Mouse (Mus musculus): ENCODE measurements around the gene Olfr545. TPM values are rescaled to one million over a fixed set of nuclear protein-coding genes. Genes with fewer than 3 reads are reported as not detected.

The Olfr545 gene
- polyA plus RNA-seq, 1 experiment from 2014 or later: 0.05 TPM

DNA sequence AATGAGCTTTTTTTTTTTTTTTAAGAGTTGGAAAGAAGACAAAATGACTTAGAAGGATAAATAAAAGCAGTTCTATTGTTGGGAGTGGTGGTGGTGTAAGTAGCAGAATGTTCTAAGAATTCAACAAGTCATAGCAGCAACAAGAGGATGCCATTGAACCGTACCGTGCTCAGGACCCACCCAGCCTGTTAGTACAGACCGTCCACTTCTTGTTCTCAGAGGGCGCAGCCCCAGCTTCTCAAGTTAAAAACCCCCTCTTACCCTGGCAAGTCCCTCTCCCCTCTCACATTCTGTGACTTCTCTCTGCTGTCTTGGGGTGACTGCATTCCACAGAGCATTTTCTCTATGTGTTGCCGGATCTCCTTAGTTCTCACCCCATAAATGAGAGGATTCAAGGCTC lies 22.8 kb downstream of the Olfr545 start:
- Histone ChIP-seq H3K9ac (ENCODE audit: low read length) (no peak overlapping the region), H3K4me3 (ENCODE audit: low read depth, low read length) (no peak overlapping the region), H3K4me1 (replicated peaks; ENCODE audit: control insufficient read depth, insufficient read depth, low read length) (no peaks in the 10 kb centered on the region), H3K27me3 (replicated peaks; ENCODE audit: control insufficient read depth, insufficient read depth, low read length) (no peaks in the 10 kb centered on the region), H3K4me2 (ENCODE audit: low read length) (no peak overlapping the region), H3K27ac (ENCODE audit: low read depth) (no peak overlapping the region), H3K36me3 (ENCODE audit: control insufficient read depth, insufficient read depth, low read length) (no peaks in the 10 kb centered on the region), H3K9me3 (ENCODE audit: control insufficient read depth, low read length) (no peaks in the 10 kb centered on the region)
- no peak for DNase-seq (ENCODE audit: low spot score)
- 96% methylated on average over 5 of the region's 5 CpGs for WGBS
- no peak for ATAC-seq (replicated peaks; ENCODE audit: low FRiP score, low TSS enrichment, low read depth)

DNA sequence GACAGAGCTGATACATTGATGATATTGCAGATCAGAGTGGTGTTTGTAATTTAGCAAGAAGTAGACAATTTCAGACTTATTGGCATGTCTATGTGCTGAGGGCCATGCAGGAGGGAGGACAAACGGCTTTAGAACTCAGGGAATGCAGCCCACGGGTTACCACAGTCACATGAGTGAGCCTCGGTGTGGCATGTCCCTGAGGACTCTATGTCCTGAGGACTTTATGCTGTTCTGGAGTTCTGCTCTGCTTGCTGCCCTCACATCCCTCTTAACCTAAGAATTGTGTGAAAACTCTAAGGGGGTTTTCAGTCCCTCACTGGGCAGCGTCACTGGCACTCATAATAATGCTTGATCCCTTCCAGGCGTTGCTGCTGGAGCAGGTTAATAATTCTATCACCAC lies 26.7 kb downstream of the Olfr545 start:
- ATAC-seq (replicated peaks; ENCODE audit: low FRiP score, low TSS enrichment, low read depth): no peak
- Histone ChIP-seq H3K4me3 (ENCODE audit: low read depth, low read length) (no peak overlapping the region), H3K27me3 (replicated peaks; ENCODE audit: control insufficient read depth, insufficient read depth, low read length) (no peaks in the 10 kb centered on the region), H3K27ac (ENCODE audit: low read depth) (no peak overlapping the region), H3K4me1 (replicated peaks; ENCODE audit: control insufficient read depth, insufficient read depth, low read length) (no peaks in the 10 kb centered on the region), H3K4me2 (ENCODE audit: low read length) (no peak overlapping the region), H3K9ac (ENCODE audit: low read length) (no peak overlapping the region), H3K9me3 (ENCODE audit: control insufficient read depth, low read length) (no peaks in the 10 kb centered on the region), H3K36me3 (ENCODE audit: control insufficient read depth, insufficient read depth, low read length) (peaks cover 29% of the 10 kb centered on the region)
- DNase-seq (ENCODE audit: low spot score): no peak
- 51% methylated on average over 5 of the region's 5 CpGs for WGBS

DNA sequence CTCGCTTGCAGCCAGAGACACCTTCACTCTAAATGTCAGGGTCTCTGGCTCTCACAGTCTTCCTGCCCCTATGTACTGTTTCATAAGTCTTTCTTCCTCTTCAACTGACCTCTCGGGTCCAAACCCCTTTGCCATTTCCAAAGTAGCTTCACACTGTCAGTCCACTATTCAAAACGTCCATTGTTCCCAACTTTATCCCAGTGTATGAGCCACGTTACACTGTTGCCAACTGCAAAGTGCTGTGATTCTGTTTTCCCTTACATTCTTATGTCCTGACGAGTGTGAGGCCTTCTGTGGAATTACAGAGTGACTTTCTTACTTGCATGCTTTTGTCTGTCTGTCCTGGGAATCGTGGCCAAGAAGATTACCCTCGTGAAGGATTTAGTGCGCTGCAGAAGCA lies 31.8 kb downstream of the Olfr545 start:
- Histone ChIP-seq H3K27ac (ENCODE audit: low read depth) (no peak overlapping the region), H3K27me3 (replicated peaks; ENCODE audit: control insufficient read depth, insufficient read depth, low read length) (no peaks in the 10 kb centered on the region), H3K4me2 (ENCODE audit: low read length) (no peak overlapping the region), H3K36me3 (ENCODE audit: control insufficient read depth, insufficient read depth, low read length) (peaks cover 78% of the 10 kb centered on the region), H3K4me1 (replicated peaks; ENCODE audit: control insufficient read depth, insufficient read depth, low read length) (no peaks in the 10 kb centered on the region), H3K4me3 (ENCODE audit: low read depth, low read length) (no peak overlapping the region), H3K9me3 (ENCODE audit: control insufficient read depth, low read length) (no peaks in the 10 kb centered on the region), H3K9ac (ENCODE audit: low read length) (no peak overlapping the region)
- WGBS: 88% methylated on average over 8 of the region's 8 CpGs
- no peak for ATAC-seq (replicated peaks; ENCODE audit: low FRiP score, low TSS enrichment, low read depth)
- no peak for DNase-seq (ENCODE audit: low spot score)

DNA sequence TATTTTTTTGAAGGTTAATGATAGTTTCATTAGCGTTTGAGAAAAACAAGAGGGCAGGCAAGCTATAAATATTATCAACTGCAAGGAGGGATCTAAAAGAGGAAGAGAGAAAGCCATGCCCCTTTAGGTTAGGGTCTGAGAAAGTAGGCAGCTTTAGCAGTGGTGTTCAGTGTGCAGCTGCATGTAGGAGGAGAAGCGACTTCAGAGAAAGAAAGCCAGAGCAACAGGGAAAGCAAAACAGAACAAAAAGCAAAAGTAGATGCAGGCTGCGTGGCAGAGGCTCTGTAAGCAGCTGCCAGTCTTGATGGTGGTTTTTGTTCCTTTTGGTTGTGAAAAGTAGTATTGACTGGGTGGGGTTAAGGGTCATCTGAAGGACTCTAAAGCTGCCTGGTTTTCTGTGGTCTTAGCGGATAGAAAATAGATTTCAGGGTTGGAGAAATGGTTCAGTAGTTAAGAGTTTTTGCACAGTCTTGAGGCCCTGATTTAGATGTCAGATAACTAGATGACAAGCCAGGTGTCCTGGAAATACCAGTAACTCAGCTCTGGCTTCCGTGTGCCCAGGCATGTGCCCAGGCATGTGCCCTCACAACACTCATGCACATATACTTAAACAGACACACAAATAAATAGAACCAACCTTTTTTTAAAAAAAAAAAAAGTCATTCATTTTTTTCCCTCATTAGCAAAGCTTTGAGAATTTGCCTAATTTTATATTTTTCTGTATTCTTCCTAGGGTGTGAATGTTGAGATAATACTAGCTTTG lies 40.6 kb downstream of the Olfr545 start:
- no peak overlapping the region for H3K27ac ChIP-seq (ENCODE audit: low read depth)
- no peak overlapping the region for H3K9ac ChIP-seq (ENCODE audit: low read length)
- H3K27me3 ChIP-seq (replicated peaks; ENCODE audit: control insufficient read depth, insufficient read depth, low read length): no peaks in the 10 kb centered on the region
- ATAC-seq (replicated peaks; ENCODE audit: low FRiP score, low TSS enrichment, low read depth) (no peak), DNase-seq (ENCODE audit: low spot score) (peak; percentile 16)
- peaks cover 97% of the 10 kb centered on the region for H3K36me3 ChIP-seq (ENCODE audit: control insufficient read depth, insufficient read depth, low read length)
- H3K4me2 ChIP-seq (ENCODE audit: low read length): no peak overlapping the region
- no peaks in the 10 kb centered on the region for H3K4me1 ChIP-seq (replicated peaks; ENCODE audit: control insufficient read depth, insufficient read depth, low read length)
- 91% methylated on average over 5 of the region's 5 CpGs for WGBS
- H3K9me3 ChIP-seq (ENCODE audit: control insufficient read depth, low read length): no peaks in the 10 kb centered on the region
- H3K4me3 ChIP-seq (ENCODE audit: low read depth, low read length): no peak overlapping the region

DNA sequence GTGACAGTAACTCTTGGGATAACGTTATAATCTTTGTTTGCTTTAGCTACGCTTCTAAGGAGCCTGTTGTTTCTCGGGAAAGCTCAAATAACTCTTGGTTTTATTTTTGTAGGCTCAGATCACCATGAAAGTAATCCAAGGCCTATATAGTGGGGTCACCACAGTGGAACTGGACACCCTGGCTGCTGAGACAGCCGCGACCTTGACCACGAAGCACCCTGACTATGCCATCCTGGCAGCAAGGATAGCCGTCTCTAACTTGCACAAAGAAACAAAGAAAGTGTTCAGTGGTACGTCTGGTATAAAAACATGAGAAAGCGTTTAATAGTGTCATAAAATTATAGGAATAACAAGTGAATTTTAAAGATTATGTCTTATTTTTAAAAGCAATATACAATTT lies 52.9 kb downstream of the Olfr545 start:
- 92% methylated on average over 9 of the region's 9 CpGs for WGBS
- DNase-seq (ENCODE audit: low spot score) (no peak), ATAC-seq (replicated peaks; ENCODE audit: low FRiP score, low TSS enrichment, low read depth) (no peak)
- Histone ChIP-seq H3K36me3 (ENCODE audit: control insufficient read depth, insufficient read depth, low read length) (peaks cover 76% of the 10 kb centered on the region), H3K4me2 (ENCODE audit: low read length) (no peak overlapping the region), H3K27me3 (replicated peaks; ENCODE audit: control insufficient read depth, insufficient read depth, low read length) (no peaks in the 10 kb centered on the region), H3K4me3 (ENCODE audit: low read depth, low read length) (no peak overlapping the region), H3K4me1 (replicated peaks; ENCODE audit: control insufficient read depth, insufficient read depth, low read length) (peaks cover 17% of the 10 kb centered on the region), H3K9me3 (ENCODE audit: control insufficient read depth, low read length) (no peaks in the 10 kb centered on the region), H3K27ac (ENCODE audit: low read depth) (no peak overlapping the region), H3K9ac (ENCODE audit: low read length) (no peak overlapping the region)

DNA sequence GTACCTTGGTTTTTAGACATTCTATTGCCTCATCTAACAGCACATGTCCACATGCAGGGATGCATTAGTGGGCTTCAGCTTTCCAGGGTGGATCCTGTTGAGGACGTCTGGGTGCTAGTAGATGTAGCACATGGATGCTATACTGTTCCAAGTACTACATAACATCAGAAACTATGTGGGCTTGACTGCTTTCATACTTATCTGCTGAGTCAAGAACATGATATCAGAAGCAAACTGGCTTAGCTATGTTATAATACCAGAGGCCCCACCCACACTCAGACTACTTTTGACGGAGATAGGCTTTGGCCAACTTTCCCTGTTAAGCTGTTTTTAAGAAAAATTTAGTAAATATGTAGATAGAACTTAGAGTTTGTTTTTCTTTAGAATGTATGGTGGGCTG lies 55.1 kb downstream of the Olfr545 start:
- ATAC-seq (replicated peaks; ENCODE audit: low FRiP score, low TSS enrichment, low read depth): no peak
- Histone ChIP-seq H3K4me2 (ENCODE audit: low read length) (no peak overlapping the region), H3K9ac (ENCODE audit: low read length) (no peak overlapping the region), H3K36me3 (ENCODE audit: control insufficient read depth, insufficient read depth, low read length) (peaks cover 55% of the 10 kb centered on the region), H3K27me3 (replicated peaks; ENCODE audit: control insufficient read depth, insufficient read depth, low read length) (no peaks in the 10 kb centered on the region), H3K4me3 (ENCODE audit: low read depth, low read length) (no peak overlapping the region), H3K4me1 (replicated peaks; ENCODE audit: control insufficient read depth, insufficient read depth, low read length) (peaks cover 17% of the 10 kb centered on the region), H3K9me3 (ENCODE audit: control insufficient read depth, low read length) (no peaks in the 10 kb centered on the region), H3K27ac (ENCODE audit: low read depth) (no peak overlapping the region)
- no peak for DNase-seq (ENCODE audit: low spot score)
- WGBS: 70% methylated on average over 2 of the region's 2 CpGs

DNA sequence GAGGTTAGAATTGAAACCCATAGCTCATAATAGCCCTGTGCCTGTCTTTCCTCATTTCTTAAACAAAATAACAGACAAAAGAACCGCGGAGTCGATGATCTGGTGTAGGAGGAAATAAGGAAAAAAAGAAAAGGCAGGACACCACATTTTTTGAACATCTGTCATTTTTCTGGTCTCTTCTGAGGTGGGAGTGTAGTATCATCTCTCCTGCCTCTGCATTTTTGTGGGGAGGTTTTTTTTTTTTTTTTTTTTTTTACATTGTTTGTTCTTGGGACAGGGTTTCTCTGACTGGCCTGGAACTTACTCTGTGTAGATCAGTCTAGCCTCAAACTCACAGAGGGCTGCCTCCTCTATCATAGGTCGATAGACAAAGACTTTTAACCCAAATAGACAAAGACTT lies 56.9 kb downstream of the Olfr545 start:
- Histone ChIP-seq H3K36me3 (ENCODE audit: control insufficient read depth, insufficient read depth, low read length) (peaks cover 37% of the 10 kb centered on the region), H3K9ac (ENCODE audit: low read length) (peak overlapping the region; percentile 94), H3K4me3 (ENCODE audit: low read depth, low read length) (peak overlapping the region; percentile 97), H3K9me3 (ENCODE audit: control insufficient read depth, low read length) (no peaks in the 10 kb centered on the region), H3K4me1 (replicated peaks; ENCODE audit: control insufficient read depth, insufficient read depth, low read length) (peaks cover 17% of the 10 kb centered on the region), H3K27ac (ENCODE audit: low read depth) (peak overlapping the region; percentile 93), H3K27me3 (replicated peaks; ENCODE audit: control insufficient read depth, insufficient read depth, low read length) (no peaks in the 10 kb centered on the region), H3K4me2 (ENCODE audit: low read length) (peak overlapping the region; percentile 64)
- WGBS: 0% methylated on average over 4 of the region's 4 CpGs
- ATAC-seq (replicated peaks; ENCODE audit: low FRiP score, low TSS enrichment, low read depth): no peak; the same call in 1 of the 2 replicates
- no peak for DNase-seq (ENCODE audit: low spot score)

DNA sequence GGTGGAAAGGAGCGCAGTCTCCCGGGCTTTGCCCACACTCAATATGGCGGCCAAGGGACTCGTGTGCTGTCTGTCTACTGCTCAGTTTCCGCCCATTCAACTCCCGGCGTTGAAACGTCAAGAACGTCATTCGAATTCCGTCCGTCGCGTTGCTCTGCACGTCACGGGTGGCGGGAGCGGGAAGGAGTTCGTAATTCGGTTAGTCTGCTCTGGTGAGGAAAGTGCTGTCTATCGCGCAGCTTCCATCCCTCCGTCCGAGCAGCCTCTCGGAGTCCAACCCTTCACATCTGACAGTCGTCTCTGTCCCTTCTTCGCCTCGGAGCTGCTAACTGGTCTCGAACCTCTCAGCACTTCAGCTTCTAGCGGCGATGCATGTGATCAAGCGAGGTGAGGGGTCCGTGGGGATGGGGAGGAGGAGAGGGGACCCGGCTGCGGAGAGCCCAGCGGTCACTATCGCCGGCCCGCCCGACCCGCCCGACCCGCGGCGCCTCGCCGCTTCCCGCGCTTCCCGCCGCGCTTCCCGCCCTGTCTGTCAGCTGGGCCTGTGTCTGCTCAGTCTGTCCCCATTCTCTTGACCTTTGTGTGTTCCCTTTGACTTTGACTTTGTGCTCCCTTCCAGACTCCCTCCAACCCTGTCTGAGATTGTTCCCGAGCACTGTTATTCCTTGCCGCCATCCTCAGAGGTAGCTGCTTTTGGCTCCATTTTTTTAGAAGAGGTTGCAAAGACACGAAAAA lies 57.5 kb downstream of the Olfr545 start, which contains the start of gene Rrm1:
Gene Rrm1, plus strand, starts transcription at position 39 of the 735 bp plus-strand sequence.
- peak within 1 kb of the TSS; percentile 97 for H3K4me3 ChIP-seq (ENCODE audit: low read depth, low read length)
- H3K9me3 ChIP-seq (ENCODE audit: control insufficient read depth, low read length): no peaks in the 10 kb centered on the region
- H3K36me3 ChIP-seq (ENCODE audit: control insufficient read depth, insufficient read depth, low read length): peaks cover 31% of the 10 kb centered on the region
- under 1% methylated on average over 54 of the region's 56 CpGs for WGBS
- DNase-seq (ENCODE audit: low spot score) (peak; percentile 99), ATAC-seq (replicated peaks; ENCODE audit: low FRiP score, low TSS enrichment, low read depth) (peak; percentile 99)
- H3K4me1 ChIP-seq (replicated peaks; ENCODE audit: control insufficient read depth, insufficient read depth, low read length): peaks cover 17% of the 10 kb centered on the region
- H3K4me2 ChIP-seq (ENCODE audit: low read length): peak within 1 kb of the TSS; percentile 64
- H3K27me3 ChIP-seq (replicated peaks; ENCODE audit: control insufficient read depth, insufficient read depth, low read length): no peaks in the 10 kb centered on the region
- H3K9ac ChIP-seq (ENCODE audit: low read length): peak within 1 kb of the TSS; percentile 94
- H3K27ac ChIP-seq (ENCODE audit: low read depth): peak within 1 kb of the TSS; percentile 93

Data from intestine, embryonic 14.5 days (tissue).